Mouse (Mus musculus): ENCODE results near the gene Bahd1. TPM values are rescaled to one million over a fixed set of nuclear protein-coding genes. Genes with fewer than 3 reads are reported as not detected.

The Bahd1 gene
- total and polyA plus RNA-seq, 3 experiments: 14.1 to 37.8 (median 32.1) TPM

GRCm38 (mm10) chr2:118963007-118963675, 63.0 kb downstream of the Bahd1 start:
- dilution Hi-C loops (cut with MboI; ENCODE audit: extremely low pct_ligation_motif_present, extremely low pct_unique_long_range_greater_than_20kb, low sequenced_read_pairs) (no loop called here), in situ Hi-C loops (cut with MboI; ENCODE audit: low pct_ligation_motif_present, low pct_unique_long_range_greater_than_20kb, low sequenced_read_pairs) (loop anchor here (5.0 kb wide), 1 partner anchor 36 kb away; the partner anchor contains the start of gene Chst14)
- H3K4me2 ChIP-seq (ENCODE audit: insufficient read depth, low read depth, poor library complexity, severe bottlenecking): no peak overlapping the region
- no peaks in the 10 kb centered on the region for H3K27me3 ChIP-seq (replicated peaks)
- H3K4me3 ChIP-seq (replicated peaks in 1 of 3; ENCODE audit: low read depth in 2 of 3, low read length in 2 of 3, poor library complexity in 1 of 3): no peak overlapping the region
- TF ChIP-seq NELFE (IDR thresholded peaks at IDR 0.05; ENCODE audit: low read depth, low read length) (no peak), RCOR1 (conservative IDR thresholded peaks at IDR 0.05; ENCODE audit: low read depth, low read length) (no peak), CTCF (conservative IDR thresholded peaks at IDR 0.05 in 1 of 2, IDR thresholded peaks at IDR 0.05 in 1 of 2; ENCODE audit: low read depth in 2 of 2, low read length in 2 of 2) (peak in 1 of 2 experiments; percentile 23; a peak in 1 of 4 replicates), SMC3 (IDR thresholded peaks at IDR 0.05; ENCODE audit: low read depth, low read length) (0 out of 2 replicates have a peak, but pooled peaks have one; percentile 9), RAD21 (IDR thresholded peaks at IDR 0.05; ENCODE audit: low read depth, low read length) (peak; percentile 6)
- peaks cover 25 to 57% of the 10 kb centered on the region in 2 experiments for H3K4me1 ChIP-seq (ENCODE audit: control insufficient read depth in 1 of 2, insufficient read depth in 2 of 2)
- peaks cover 5% of the 10 kb centered on the region for H3K9me3 ChIP-seq (replicated peaks; ENCODE audit: low read length)
- H3K36me3 ChIP-seq (replicated peaks in 1 of 2; ENCODE audit: control insufficient read depth in 1 of 2, insufficient read depth in 1 of 2, low read length in 1 of 2): no peaks in the 10 kb centered on the region
- no peak overlapping the region for H3K27ac ChIP-seq (ENCODE audit: insufficient read depth, low read depth)
- H3K9ac ChIP-seq (ENCODE audit: insufficient read depth, low read depth): no peak overlapping the region
- no peaks in the 10 kb centered on the region for H3K79me2 ChIP-seq (replicated peaks; ENCODE audit: control insufficient read depth, extremely low read depth, insufficient read depth, poor library complexity, severe bottlenecking)
- DNase-seq (ENCODE audit: extremely low read depth): no peak

- Histone ChIP-seq H3K27ac (ENCODE audit: insufficient read depth, low read depth) (no peak overlapping the region), H3K9ac (ENCODE audit: insufficient read depth, low read depth) (no peak overlapping the region), H3K79me2 (replicated peaks; ENCODE audit: control insufficient read depth, extremely low read depth, insufficient read depth, poor library complexity, severe bottlenecking) (no peaks in the 10 kb centered on the region), H3K4me3 (replicated peaks in 1 of 3; ENCODE audit: low read depth in 2 of 3, low read length in 2 of 3, poor library complexity in 1 of 3) (no peak overlapping the region), H3K9me3 (replicated peaks; ENCODE audit: low read length) (peaks cover 5% of the 10 kb centered on the region), H3K4me2 (ENCODE audit: insufficient read depth, low read depth, poor library complexity, severe bottlenecking) (no peak overlapping the region), H3K27me3 (replicated peaks) (no peaks in the 10 kb centered on the region), H3K36me3 (replicated peaks in 1 of 2; ENCODE audit: control insufficient read depth in 1 of 2, insufficient read depth in 1 of 2, low read length in 1 of 2) (no peaks in the 10 kb centered on the region), H3K4me1 (ENCODE audit: control insufficient read depth in 1 of 2, insufficient read depth in 2 of 2) (peaks cover 24 to 52% of the 10 kb centered on the region in 2 experiments)
- in situ Hi-C loops (cut with MboI; ENCODE audit: low pct_ligation_motif_present, low pct_unique_long_range_greater_than_20kb, low sequenced_read_pairs) (loop anchor here (5.0 kb wide), 1 partner anchor 36 kb away; the partner anchor contains the start of gene Chst14), dilution Hi-C loops (cut with MboI; ENCODE audit: extremely low pct_ligation_motif_present, extremely low pct_unique_long_range_greater_than_20kb, low sequenced_read_pairs) (no loop called here)
- TF ChIP-seq CTCF (conservative IDR thresholded peaks at IDR 0.05 in 1 of 2, IDR thresholded peaks at IDR 0.05 in 1 of 2; ENCODE audit: low read depth in 2 of 2, low read length in 2 of 2) (no peak), UBTF (IDR thresholded peaks at IDR 0.05; ENCODE audit: low read depth, low read length) (no peak), SMC3 (IDR thresholded peaks at IDR 0.05; ENCODE audit: low read depth, low read length) (no peak), MAX (IDR thresholded peaks at IDR 0.05; ENCODE audit: low read length) (no peak), SIN3A (IDR thresholded peaks at IDR 0.05; ENCODE audit: low read length) (no peak), POLR2A (IDR thresholded peaks at IDR 0.05; ENCODE audit: low read depth, low read length) (no peak), MEF2A (IDR thresholded peaks at IDR 0.05; ENCODE audit: borderline replicate concordance, low read depth, low read length) (no peak), CHD2 (IDR thresholded peaks at IDR 0.05; ENCODE audit: low read length) (no peak), TBP (conservative IDR thresholded peaks at IDR 0.05; ENCODE audit: low read depth, low read length) (no peak), EP300 (IDR thresholded peaks at IDR 0.05; ENCODE audit: low read length) (no peak), HCFC1 (IDR thresholded peaks at IDR 0.05; ENCODE audit: low read depth, low read length) (no peak)
- no peak for DNase-seq (ENCODE audit: extremely low read depth)
These were observed 63.5 kb downstream of the Bahd1 start for GRCm38 (mm10) chr2:118963676-118964012.
